Mouse (Mus musculus) lung, embryonic 16.5 days (tissue): ENCODE data around the gene Zfp513. TPM values are rescaled to one million over a fixed set of nuclear protein-coding genes. Genes with fewer than 3 reads are reported as not detected.

Source experiments
- ATAC-seq: fragments of 200-750 bp; cut with Nextera tagmentation; 2 replicates; pipeline ENCODE4 v1.8.0; 2017; ENCODE audit warnings: low read depth, mild to moderate bottlenecking, moderate library complexity
- H3K27ac ChIP-seq: fragments of 300-500 bp; sonication (generic); 2 replicates; pipeline ENCODE4 v1.5.1; 2014; ENCODE audit warnings: mild to moderate bottlenecking, control low read depth, low read length
- H3K27me3 ChIP-seq: fragments of 300-500 bp; sonication (generic); 2 replicates; pipeline ENCODE4 v1.6.1; 2014; ENCODE audit warnings: low read depth, low read length, mixed read lengths; ENCODE audit not compliant: control insufficient read depth, insufficient read depth
- H3K36me3 ChIP-seq: fragments of 300-500 bp; sonication (generic); 2 replicates; pipeline ENCODE4 v1.6.1; 2014; ENCODE audit warnings: low read length; ENCODE audit not compliant: control insufficient read depth, insufficient read depth
- H3K4me1 ChIP-seq: fragments of 300-500 bp; sonication (generic); replicated peaks from 2 replicates; pipeline ENCODE4 v1.6.1; 2014; ENCODE audit warnings: low read length, mixed read lengths; ENCODE audit not compliant: control insufficient read depth, insufficient read depth
- H3K4me2 ChIP-seq: fragments of 300-500 bp; sonication (generic); 2 replicates; pipeline ENCODE4 v1.6.1; 2014; ENCODE audit warnings: low read depth, low read length, control low read depth
- H3K4me3 ChIP-seq: fragments of 300-500 bp; sonication (generic); 2 replicates; pipeline ENCODE4 v1.5.1; 2014; ENCODE audit warnings: mild to moderate bottlenecking, low read length, control low read depth
- H3K9ac ChIP-seq: fragments of 300-500 bp; sonication (generic); 2 replicates; pipeline ENCODE4 v1.6.1; 2014; ENCODE audit warnings: low read length, control low read depth
- H3K9me3 ChIP-seq: fragments of 300-500 bp; sonication (generic); 2 replicates; pipeline ENCODE4 v1.6.1; 2016; ENCODE audit warnings: low read length; ENCODE audit not compliant: control insufficient read depth
- WGBS: fragments of 180-500 bp; shearing (Covaris S2); extraction: QIAGEN DNeasy Blood & Tissue Kit; methylation state at CpG from one replicate; pipeline ENCODE4 v1.1.7; 2014; 5-methylcytosine and 5-hydroxymethylcytosine counted together
- polyA plus RNA-seq: library from polyadenylated mRNA; unstranded; fragments of >200 nt; fragmentation: Nextera tagmentation; extraction: Ambion mirVana; gene quantifications from 2 replicates; pipeline ENCODE4 v1.2.1, GENCODE M21; 2015

The Zfp513 gene
- polyA plus RNA-seq, 1 experiment from 2014 or later: 5.8 TPM

DNA sequence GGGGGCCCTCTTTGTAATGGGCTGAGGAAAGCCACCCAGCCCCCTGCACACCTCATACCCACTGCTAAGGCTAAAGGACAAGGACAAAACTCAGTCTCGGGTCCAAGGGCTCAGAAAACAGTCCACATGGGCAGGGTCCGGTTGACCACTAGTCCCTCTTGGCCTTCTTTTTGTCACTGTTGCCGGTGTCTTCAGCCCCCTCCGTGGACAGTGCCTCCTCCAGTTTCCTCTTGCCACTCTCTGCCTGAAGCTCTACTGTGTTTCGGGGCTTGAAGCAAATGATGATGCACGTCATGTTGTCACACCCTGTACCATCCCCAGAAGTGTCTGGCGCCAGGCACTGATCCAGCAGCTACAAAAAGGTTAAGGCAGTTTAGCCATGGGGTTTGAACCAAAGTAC, 830 bp upstream of the Zfp513 start:
- Histone ChIP-seq H3K4me2 (peak overlapping the region; percentile 81), H3K27ac (peak overlapping the region; percentile 83; the same call in 1 of the 2 replicates), H3K9ac (peak overlapping the region; percentile 78), H3K36me3 (peaks cover 58% of the 10 kb centered on the region), H3K4me1 (peaks cover 11% of the 10 kb centered on the region), H3K9me3 (peaks cover 4% of the 10 kb centered on the region), H3K4me3 (peak overlapping the region; percentile 80), H3K27me3 (no peaks in the 10 kb centered on the region)
- no peak for ATAC-seq
- 83% methylated on average over 7 of the region's 7 CpGs for WGBS

DNA sequence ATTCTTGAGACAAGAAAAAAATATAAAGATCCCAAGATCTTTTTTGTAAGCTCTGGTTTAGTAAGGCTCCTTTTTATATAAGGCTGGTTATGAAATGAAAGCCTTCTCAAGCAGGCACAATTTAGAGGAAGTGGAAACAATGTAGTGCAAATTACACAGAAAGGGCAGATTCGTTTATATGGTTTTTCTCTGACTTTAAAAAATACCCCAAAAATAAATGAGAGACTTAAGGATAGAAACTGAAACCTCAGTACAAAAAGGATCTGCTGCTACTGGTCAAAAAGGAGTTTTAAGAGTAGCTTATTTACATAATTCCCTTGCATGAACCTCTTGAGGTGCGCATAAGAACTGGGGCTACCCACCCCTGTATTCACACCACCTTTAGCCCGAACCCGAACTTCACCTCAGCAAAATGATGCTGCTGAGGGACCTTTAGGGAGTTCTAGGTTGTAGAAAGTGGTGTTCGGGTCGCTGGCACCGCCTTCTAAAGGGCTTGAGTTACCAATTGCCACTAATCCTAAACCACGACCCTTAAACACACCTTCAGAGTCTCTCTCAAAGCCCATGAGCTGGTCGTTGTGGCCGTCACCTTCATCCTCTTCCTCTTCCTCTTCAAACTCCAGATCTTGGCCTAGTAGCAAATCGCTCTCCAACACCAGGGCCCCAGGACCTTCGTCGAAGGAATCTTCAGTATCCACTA, 911 bp downstream of the Zfp513 start:
- peaks cover 4% of the 10 kb centered on the region for H3K9me3 ChIP-seq
- 10% methylated on average over 13 of the region's 13 CpGs for WGBS
- H3K36me3 ChIP-seq: peaks cover 63% of the 10 kb centered on the region
- H3K4me3 ChIP-seq: peak overlapping the region; percentile 80
- peak overlapping the region; percentile 65 for H3K27ac ChIP-seq
- peak overlapping the region; percentile 91 for H3K9ac ChIP-seq
- no peak for ATAC-seq
- H3K4me2 ChIP-seq: peak overlapping the region; percentile 62
- H3K27me3 ChIP-seq: no peaks in the 10 kb centered on the region
- H3K4me1 ChIP-seq: peaks cover 11% of the 10 kb centered on the region

DNA sequence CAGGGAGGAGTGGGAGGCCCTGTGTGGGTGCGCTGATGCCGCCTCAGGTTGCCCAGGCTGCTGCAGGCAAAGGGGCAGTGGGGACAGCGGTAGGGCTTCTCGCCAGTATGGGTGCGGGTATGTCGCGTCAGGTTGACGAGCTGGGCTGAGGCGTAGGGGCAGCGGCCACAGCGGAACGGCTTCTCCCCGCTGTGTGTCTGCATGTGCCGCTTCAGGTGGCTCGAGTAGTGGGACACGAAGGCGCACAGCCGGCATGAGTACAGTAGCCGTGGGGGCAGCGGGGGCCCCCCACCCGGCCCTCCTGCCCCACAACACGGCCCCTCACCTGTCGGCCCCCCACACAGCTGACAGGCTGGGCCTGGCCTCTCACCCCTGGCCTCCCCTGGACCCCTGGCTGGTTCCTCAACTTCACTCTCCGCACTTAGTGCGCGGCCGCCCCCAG, 1.8 kb downstream of the Zfp513 start:
- ATAC-seq: no peak
- no peak overlapping the region for H3K9ac ChIP-seq
- peaks cover 66% of the 10 kb centered on the region for H3K36me3 ChIP-seq
- peaks cover 11% of the 10 kb centered on the region for H3K4me1 ChIP-seq
- no peak overlapping the region for H3K27ac ChIP-seq
- peak overlapping the region; percentile 80; the same call in 1 of the 2 replicates for H3K4me3 ChIP-seq
- H3K4me2 ChIP-seq: peak overlapping the region; percentile 62
- WGBS: 88% methylated on average over 27 of the region's 27 CpGs
- H3K9me3 ChIP-seq: peaks cover 4% of the 10 kb centered on the region
- H3K27me3 ChIP-seq: no peaks in the 10 kb centered on the region

DNA sequence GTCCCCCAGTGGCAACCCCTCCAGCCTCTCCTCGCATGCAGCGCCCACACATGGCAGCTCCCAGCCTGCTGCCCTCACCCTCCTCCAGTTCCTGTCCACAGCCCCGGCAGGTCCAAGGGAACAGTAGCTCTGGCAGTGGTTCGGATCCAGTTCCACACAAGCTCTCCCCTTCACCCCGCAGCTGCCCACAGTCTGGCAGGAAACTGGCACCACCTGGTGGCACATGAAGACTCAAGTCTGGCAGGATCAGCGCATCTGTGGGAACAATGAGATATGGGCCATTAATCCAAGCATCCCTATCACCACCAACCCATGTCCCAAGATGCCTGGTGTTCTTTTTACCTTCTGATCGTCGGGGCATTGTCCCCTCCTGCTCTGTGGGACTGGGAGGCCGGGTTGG, 2.2 kb downstream of the Zfp513 start:
- WGBS: 77% methylated on average over 9 of the region's 9 CpGs
- no peak overlapping the region for H3K4me2 ChIP-seq
- no peak overlapping the region for H3K27ac ChIP-seq
- peaks cover 4% of the 10 kb centered on the region for H3K9me3 ChIP-seq
- H3K4me3 ChIP-seq: no peak overlapping the region
- H3K9ac ChIP-seq: no peak overlapping the region
- H3K4me1 ChIP-seq: peaks cover 11% of the 10 kb centered on the region
- peaks cover 68% of the 10 kb centered on the region for H3K36me3 ChIP-seq
- H3K27me3 ChIP-seq: no peaks in the 10 kb centered on the region
- no peak for ATAC-seq

DNA sequence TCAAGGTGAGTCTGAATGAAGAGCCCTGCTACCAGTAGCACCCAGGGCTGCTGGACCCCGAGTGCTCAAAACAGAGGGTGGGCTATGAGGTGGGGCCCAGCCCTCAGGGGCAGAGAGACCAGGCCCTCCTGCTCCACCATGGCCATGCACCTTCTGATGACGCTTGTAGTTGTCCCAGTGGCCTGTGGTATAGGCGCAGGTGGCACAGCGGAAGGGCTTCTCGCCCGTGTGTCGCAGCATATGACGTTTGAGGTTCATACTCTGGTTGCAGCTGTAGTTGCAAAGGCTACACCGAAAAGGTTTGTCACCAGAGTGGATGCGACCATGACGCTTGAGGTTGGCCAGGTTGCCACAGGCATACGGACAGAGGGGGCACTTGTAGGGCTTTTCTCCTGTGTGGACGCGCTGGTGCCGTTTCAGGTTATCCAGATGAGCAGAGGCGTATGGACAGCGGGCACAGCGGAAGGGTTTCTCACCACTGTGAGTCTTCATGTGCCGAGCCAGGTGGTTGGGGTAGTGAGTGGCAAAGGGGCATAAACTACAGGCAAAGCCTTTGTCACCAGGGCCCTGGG, 2.7 kb downstream of the Zfp513 start:
- ATAC-seq: no peak

DNA sequence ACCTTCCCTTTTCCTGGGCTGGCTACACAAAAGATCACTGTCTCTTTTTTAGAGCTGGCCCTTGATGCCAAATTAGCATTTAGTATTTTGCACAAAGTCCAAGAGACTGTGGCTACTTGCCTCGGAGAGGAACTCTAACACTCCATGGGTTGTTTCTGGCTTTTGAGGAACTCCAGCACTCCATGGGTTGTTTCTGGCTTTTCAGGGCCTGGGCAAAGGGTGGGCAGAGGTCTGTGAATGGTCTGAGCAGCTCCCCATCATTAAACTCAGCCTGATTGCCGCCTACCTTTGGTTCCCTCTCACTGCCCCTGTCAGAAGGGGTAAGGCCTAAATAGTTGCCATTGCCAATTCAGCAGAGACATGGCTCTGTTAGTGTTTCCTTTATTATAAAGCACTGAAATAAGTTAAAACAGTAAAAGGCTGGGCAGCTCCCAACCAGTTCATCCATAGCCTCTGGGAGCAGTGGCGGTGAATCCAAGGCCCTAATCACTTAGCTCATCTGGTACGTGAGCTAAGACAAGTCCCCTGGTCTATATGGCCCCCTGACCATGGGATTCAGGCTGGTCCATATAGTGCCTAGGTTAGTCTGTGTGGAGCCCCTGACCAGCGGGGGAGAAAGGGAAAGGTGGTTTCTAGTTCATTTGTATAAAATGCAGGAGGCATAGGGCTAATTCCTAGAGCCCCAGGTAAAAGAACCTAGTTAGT, 3.3 kb downstream of the Zfp513 start:
- Histone ChIP-seq H3K4me1 (peaks cover 20% of the 10 kb centered on the region), H3K4me3 (no peak overlapping the region), H3K27me3 (no peaks in the 10 kb centered on the region), H3K4me2 (no peak overlapping the region), H3K36me3 (peaks cover 67% of the 10 kb centered on the region), H3K27ac (no peak overlapping the region), H3K9ac (no peak overlapping the region), H3K9me3 (peaks cover 4% of the 10 kb centered on the region)
- WGBS: 81% methylated on average over 5 of the region's 5 CpGs
- no peak for ATAC-seq

More for the DNA sequence above, 2.7 kb downstream of the Zfp513 start:
- Histone ChIP-seq H3K4me1 (peaks cover 15% of the 10 kb centered on the region), H3K27ac (no peak overlapping the region), H3K9me3 (peaks cover 4% of the 10 kb centered on the region), H3K9ac (no peak overlapping the region), H3K27me3 (no peaks in the 10 kb centered on the region), H3K4me3 (no peak overlapping the region), H3K36me3 (peaks cover 69% of the 10 kb centered on the region), H3K4me2 (no peak overlapping the region)
- WGBS: 90% methylated on average over 19 of the region's 19 CpGs

DNA sequence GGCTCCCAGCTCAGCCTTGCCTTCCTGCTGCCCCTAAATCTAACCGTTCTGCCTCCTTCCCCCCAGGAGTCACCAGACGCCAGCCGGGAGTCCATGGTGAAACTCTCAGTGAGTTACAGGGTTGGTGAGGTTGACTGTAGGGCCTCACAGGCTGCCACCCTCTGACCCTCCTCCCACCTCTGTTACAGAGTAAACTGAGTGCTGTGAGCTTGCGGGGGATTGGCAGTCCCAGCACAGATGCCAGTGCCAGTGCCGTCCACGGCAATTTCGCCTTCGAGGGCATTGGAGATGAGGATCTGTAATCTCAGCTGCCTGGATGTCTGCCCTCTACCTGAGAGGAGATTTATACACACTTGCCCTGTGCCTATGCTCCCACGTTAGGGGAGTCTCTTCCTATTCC, 3.9 kb downstream of the Zfp513 start:
- Histone ChIP-seq H3K4me2 (no peak overlapping the region), H3K27ac (no peak overlapping the region), H3K9me3 (peaks cover 4% of the 10 kb centered on the region), H3K27me3 (no peaks in the 10 kb centered on the region), H3K36me3 (peaks cover 64% of the 10 kb centered on the region), H3K4me3 (no peak overlapping the region), H3K9ac (no peak overlapping the region), H3K4me1 (peaks cover 20% of the 10 kb centered on the region)
- 82% methylated on average over 9 of the region's 9 CpGs for WGBS
- ATAC-seq: no peak

DNA sequence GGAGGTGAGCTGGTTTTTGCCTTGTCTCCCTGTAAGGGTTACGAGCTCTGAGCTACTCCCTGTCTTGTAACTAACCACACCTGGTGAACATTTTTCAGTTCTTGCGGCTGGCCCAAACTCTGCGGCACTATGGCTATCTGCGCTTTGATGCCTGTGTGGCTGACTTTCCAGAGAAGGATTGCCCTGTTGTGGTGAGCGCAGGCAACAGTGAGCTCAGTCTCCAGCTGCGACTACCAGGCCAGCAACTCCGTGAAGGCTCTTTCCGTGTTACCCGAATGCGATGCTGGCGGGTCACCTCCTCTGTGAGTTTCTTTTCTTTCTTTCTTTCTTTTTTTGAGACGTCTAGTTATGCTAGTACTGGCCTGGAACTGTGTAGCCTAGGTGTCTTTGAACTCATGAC, 5.0 kb downstream of the Zfp513 start:
- peaks cover 16% of the 10 kb centered on the region for H3K4me1 ChIP-seq
- peaks cover 4% of the 10 kb centered on the region for H3K9me3 ChIP-seq
- 92% methylated on average over 12 of the region's 12 CpGs for WGBS
- H3K27ac ChIP-seq: no peak overlapping the region
- no peak overlapping the region for H3K9ac ChIP-seq
- no peak overlapping the region for H3K4me2 ChIP-seq
- H3K36me3 ChIP-seq: peaks cover 60% of the 10 kb centered on the region
- no peak for ATAC-seq
- H3K27me3 ChIP-seq: no peaks in the 10 kb centered on the region
- no peak overlapping the region for H3K4me3 ChIP-seq

DNA sequence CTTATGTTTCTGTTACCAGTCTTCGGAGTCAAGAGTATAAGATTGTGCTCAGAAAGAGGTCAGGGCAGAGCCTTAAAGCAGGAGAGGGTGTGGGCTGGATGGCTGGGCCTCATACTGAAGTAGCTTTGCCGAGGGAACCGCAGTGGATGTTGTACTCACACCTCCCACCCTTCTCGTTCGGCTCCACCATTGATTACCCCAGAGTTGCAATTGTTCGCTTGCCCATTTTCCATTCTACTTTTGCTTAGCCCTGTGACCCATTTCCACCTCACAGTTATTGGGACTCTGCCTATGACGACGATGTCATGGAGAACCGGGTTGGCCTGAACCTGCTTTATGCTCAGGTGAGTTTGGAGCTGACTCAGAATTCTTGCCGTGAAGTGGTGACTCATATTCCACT, 5.9 kb downstream of the Zfp513 start:
- ATAC-seq: no peak
- 91% methylated on average over 10 of the region's 10 CpGs for WGBS
- Histone ChIP-seq H3K4me1 (peaks cover 21% of the 10 kb centered on the region), H3K27me3 (no peaks in the 10 kb centered on the region), H3K4me2 (no peak overlapping the region), H3K9ac (no peak overlapping the region), H3K4me3 (no peak overlapping the region), H3K36me3 (peaks cover 60% of the 10 kb centered on the region), H3K9me3 (peaks cover 4% of the 10 kb centered on the region), H3K27ac (no peak overlapping the region)
